Mouse (Mus musculus) kidney, postnatal 25 days (tissue): ENCODE measurements at regions not wholly inside any gene's neighbourhood (a gene's known extent, or its start where the extent isn't known, plus 50 kb on each side); places are given as distances from the start of the nearest gene placed in this dataset.
A peak's percentile ranks its signal among the peaks of the same experiment; 100 is the strongest.

Experiments
- DNase-seq, 2 experiments: peaks; one replicate each; pipeline ENCODE4 v3.0.0; 2021; ENCODE audit warnings: mixed read lengths in 2 of 2

DNA sequence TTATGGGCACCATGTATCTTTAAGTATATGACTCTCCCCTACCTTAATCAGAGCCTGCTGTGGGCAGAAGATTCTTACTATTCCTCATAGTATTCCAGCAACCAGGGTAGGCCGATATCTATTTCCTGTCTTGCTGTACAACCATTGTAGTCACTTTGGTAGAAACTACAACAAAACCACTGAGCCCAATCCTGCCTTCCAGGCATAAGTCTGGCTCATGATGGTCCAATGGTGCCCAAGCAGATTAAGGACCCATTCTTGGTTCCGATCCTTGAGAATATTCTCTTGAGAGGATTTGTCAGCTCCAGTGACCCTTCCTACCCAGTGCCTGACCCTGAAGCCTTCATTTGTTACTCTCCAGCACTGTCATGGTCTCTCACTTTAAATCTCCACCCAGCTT lies 102.9 kb upstream of the Mylip start:
- DNase-seq: no peak

DNA sequence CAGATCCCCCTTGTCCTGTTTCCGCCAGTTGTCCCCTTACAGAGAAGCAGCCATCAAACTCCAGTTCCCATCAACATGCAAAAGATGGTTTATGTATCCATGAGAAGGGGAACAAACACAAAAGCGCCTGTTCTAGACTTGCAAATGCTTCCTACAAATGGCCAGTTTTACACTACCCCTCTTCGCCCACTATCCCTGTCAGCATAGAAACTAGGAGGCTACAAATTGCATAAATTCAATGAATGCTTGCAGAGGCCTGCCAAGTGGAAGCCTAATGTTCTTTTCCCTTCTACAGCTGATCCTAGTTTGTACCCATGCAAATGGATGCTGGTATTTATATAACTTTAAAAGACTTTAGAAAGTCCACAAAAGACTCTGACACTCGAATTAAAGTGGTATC lies 102.3 kb upstream of the Mylip start:
- DNase-seq: no peak

DNA sequence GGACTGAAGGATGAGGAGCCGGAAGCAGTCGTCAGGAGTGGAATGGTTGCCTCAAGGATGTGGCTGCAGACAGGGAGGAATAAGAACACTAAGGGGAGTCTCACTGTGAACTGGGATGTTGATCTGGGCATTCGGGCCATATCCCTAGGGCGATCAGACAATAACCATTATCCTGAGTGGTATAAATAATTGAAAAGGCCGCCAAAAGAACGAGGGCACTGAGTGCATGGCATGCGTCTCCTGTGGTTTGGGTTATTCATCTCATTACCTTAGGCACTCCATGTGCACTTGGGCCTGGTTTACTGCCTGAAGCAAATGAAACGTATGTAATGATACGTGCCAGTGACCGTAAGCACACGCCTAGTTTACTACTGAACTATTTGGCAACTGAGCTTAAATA lies 99.6 kb upstream of the Mylip start:
- no peak for DNase-seq

DNA sequence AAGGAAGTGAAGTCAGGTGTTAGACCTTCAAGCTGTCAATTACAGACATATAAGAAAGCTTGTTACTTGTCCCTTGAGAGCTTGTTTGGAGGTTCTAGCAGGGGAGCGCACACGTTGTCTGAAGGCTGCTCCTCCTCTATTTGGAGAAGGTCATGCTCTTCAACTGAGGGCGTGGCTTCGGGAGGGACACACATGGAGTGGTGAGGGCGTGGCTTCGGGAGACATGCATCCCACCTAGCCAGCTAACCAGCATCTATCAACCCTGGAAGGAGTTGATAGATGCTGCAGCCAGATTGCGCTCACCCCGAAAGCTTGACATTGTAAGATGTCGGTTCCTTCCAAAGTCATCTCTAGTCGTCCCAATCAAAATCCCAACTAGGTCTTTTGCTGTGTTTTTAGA lies 94.9 kb upstream of the Mylip start:
- DNase-seq: no peak

DNA sequence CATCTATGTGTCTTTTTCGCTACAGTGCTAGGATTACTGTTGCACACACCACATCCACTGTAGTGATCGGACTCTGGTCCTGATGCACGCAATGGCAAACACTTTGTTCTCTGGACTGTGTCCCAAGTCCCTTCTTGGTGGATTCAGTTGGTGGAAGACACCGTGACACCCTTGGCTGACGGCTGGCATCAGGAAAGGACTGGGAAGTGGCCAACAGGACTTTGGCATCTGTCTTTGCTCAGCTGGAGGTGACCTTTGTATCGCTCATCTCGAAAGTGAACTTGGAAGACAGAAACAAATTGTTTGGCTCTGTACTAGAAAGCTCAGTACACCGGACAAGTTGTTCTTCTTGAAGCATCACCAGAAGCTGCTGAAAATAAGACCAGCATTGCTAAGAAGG lies 88.9 kb upstream of the Mylip start:
- DNase-seq: peak; percentile 84 to 93

DNA sequence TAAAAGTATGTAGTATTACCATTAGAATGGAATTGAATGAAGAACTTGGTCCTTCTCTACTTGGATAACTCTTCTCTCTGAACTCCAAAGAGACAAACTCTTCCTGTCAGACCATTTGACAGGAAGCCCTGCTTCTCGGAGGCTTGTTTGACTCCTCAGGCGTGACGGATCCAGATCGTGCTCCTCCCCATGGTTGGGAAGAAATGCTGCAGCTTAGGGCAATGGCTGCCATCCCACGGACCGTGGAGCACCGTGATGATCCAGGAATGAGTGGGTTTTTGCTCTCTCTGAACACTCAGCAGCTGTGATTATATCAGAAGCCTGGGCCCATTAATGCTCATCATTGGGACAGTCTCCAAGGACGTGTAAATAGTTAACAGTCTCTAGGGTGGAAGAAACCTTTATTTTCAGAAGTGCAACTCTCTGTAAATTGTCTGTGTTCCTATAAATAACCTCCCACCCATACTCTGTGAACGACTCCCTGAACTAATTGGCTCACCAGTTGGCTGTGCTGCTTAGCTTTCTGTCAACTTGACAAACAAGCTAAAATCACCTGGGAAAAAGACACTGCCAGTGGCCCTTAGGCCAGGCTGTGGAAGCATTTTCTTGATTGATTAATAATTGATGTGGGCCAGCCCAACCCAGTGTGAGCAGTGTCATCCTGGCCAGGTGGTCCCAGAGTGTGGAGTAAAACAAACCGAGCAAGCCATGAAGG lies 88.2 kb upstream of the Mylip start:
- DNase-seq: peak; percentile 30 to 64

DNA sequence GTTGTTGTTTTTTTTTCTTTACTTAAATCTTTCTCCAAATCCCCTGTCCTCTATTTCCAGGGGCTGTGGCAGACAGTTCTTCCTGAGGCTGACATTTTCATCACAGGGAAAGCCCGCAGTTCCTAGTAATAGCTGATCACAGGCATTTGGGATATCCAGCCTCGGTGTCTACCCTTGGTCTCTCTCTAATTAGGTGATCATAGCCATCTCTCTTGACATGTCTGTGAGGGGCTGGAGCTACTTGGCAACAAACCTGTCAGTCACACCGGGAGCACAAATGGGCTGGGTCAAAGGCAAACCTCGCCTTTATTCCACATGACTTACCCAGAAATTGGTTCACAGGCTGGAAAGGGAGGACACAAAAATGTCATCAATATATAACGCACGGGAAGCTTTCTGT lies 86.7 kb upstream of the Mylip start:
- DNase-seq: no peak

DNA sequence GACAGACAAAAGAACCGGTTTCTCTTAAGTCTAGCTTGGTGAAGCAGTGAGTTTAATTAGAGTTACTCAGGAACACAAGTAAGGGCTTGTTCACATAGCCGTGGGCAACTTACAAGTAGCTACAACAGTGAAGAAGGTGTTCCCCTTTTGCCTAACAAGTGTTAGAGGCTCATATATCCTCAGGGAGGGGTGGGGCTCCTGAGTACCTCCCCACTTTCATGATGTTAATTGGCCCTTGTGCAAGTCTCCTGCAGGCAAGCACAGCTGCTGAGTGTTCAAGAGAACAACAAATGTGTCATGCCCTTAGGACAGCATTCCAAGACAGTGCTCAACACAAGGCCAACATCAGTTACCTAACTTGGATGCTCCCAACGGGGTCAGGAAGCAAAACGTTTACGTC lies 83.4 kb upstream of the Mylip start:
- no peak for DNase-seq

DNA sequence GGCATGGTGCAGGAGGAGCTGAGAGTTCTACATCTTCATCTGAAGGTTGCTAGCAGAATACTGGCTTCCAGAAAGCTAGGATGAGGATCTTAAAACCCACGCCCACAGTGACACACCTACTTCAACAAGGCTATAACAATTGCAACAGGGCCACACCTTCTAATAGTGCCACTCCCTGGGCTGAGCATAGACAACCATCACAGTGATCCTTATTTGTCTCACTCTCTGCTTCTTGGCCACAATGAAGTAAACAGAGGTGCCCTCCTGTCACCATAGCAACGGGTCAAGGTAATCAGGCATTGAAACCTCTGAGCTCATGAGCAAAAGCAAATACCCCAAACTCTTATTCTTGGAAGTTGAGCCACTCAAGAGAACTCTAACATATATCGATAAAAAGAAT lies 82.3 kb upstream of the Mylip start:
- DNase-seq: no peak

DNA sequence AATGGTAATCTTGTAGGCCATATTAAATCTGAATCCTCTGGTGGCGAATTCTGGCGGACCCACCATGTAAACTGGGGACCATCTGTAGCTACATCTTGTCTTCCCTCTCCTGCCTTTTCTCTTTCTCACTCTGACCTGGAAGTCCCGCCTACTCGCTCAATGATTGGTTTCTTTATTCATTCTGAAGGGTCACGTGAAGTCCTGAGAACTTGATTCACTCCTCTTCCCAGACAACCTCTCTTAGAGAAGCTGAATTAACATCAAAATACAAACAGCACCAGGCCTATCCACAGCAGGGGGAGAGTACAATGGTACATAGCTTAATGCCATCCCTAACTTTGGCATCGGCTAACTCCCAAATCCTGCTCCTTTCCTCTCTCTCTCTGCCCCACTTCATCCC lies 69.9 kb upstream of the Mylip start:
- DNase-seq: no peak

DNA sequence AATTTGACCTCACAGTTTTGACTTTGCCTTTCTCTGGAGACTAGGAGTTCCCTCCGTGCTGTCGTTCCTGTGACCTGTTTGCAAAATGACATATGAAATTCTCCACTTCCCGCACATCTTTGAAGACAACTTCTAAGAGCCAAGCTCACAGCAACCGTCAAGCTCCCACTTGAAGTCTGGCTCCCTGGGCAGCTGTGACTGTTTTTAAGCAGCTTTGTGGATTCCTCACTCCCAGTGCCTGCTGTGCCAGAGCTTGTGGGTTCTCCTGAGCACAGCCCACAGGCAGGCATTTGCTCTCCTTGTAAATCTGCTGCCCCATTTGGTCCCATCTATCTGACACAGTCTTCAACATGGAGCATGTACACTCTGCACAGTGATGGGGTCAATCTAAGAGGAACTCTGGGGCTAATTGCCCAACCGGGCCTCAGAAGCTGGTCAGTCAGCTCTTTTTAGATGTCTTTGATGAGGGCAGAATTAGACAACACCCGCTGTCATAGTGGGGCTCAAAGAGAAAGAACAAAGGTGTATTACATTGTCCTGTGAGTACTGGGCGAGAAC lies 63.7 kb upstream of the Mylip start:
- DNase-seq: no peak

DNA sequence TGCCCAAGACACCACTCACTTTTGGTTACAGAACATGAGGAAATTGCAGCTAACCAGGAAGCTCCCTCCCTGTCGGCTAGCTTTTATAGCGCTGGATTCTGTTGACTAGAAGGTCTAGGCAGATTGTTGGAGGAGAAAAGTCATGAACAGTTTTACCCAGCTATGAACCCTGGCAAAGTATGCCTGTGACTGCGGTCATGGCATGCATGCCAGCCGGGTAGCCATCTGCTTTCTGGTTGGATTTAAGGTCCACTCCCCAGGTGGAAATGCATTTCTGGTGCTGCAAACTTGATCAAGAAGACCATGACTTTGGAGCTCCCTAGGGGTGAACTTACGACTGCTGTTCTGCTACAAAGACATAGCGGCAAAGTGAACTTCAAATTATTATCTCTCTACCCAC lies 62.8 kb upstream of the Mylip start:
- no peak for DNase-seq

DNA sequence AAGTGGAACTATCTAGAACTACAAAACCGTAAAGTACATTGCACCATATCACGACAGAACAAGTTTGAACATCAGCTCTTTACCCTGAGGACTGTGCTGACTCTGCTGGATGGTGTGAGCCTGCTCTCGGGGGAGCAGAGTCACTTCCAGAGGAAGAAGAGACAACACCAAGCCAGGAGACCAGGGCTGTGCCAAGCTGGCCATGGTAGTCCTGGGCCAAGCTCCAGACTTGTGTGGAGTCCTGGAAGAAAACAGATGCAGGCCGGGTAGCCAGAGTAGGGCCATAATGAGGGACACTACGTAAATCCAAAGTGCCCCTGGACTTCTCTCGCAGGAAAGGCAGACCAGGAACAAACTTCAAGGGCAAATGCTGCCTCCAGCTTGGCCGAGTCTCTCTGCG lies 59.0 kb upstream of the Mylip start:
- no peak for DNase-seq

DNA sequence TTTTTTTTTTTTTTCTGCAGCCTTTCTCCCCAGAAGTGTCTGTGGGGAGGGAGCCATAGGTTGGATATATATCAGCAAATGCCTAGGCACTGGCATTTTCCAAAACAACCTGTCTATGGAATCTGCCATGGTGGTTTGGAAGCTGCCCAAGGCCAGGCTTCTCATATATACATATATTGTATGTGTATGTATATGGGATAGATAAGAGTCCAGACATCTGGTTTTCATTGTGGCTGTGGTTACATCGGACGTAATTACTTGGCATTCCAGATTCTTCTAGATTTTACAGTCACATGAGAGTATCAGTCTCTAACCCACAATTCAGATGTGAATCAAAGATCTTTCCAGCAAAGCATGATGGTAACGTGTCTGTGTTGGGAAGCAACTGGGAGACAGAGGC lies 57.5 kb upstream of the Mylip start:
- DNase-seq: no peak

DNA sequence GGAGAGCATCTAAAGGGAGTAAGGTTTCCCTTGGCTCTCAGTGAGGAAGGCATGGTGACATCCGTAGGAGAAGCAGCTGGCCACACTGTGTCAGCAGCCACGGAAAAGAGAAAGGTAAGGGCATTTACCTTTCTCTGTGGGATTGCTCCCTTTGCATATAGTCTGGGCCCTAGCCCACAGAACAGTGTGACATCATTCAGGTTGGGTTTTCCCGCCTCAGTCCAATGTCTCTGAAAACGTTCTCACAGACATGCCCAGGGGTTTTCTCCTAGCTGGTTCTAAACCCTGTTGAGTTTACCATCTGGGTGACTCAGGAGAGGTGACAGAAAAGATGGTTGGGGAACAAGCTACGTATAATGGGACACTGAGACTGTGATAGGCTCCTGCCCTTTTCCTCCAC lies 55.9 kb upstream of the Mylip start:
- DNase-seq: no peak
